Mouse (Mus musculus): Measurements from ENCODE around the gene Gmeb1.

DNA sequence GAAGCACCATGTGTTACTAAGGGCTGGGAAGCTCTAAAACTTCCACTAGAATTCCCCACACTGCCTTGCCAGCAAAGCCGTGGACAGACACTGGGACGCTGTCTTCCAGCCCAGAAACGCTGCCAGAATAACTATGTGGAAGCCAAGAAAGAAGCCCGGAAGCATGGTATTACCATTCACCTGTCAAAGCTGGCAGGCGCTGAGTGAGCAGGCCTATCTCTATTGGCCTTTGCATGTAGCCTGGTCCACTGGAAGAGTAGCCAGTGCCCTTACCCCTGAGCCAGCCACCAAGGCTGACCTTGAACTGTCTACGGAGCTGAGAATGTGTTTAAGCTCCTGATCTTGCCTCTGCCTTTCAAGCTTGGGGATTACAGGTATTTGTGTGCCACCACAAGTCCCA is 40.1 kb upstream of the Gmeb1 start:
- TF ChIP-seq GATA1 (IDR thresholded peaks at IDR 0.05; ENCODE audit: borderline replicate concordance, low read length) (no peak), FLI1 (IDR thresholded peaks at IDR 0.05; ENCODE audit: low read length) (no peak)

Data from megakaryocyte, embryonic 14.5 days (primary cell).